Mouse (Mus musculus) erythroblast, embryonic 14.5 days (primary cell): ENCODE measurements around the gene Cd63. TPM values are rescaled to one million over a fixed set of nuclear protein-coding genes. Genes with fewer than 3 reads are reported as not detected.

Experiments
- H3K27me3 ChIP-seq: 2 replicates; pipeline ENCODE4 v1.6.1; 2012; ENCODE audit warnings: inconsistent platforms; ENCODE audit not compliant: control insufficient read depth
- H3K36me3 ChIP-seq: 2 replicates; pipeline ENCODE4 v1.6.1; 2012; ENCODE audit warnings: mild to moderate bottlenecking, inconsistent platforms; ENCODE audit not compliant: control insufficient read depth
- H3K4me1 ChIP-seq: 2 replicates; pipeline ENCODE4 v1.6.1; 2012; ENCODE audit warnings: inconsistent platforms; ENCODE audit not compliant: control insufficient read depth
- H3K4me3 ChIP-seq: replicated peaks from 2 replicates; pipeline ENCODE3; 2012; ENCODE audit warnings: moderate library complexity, mild to moderate bottlenecking, inconsistent platforms
- H3K9me3 ChIP-seq: 2 replicates; pipeline ENCODE4 v1.6.1; 2012; ENCODE audit warnings: low read length, inconsistent platforms, mixed read lengths; ENCODE audit not compliant: control insufficient read depth
- GATA1 ChIP-seq: IDR thresholded peaks from 2 replicates; pipeline ENCODE4 v1.6.1; 2012; ENCODE audit warnings: low read length, inconsistent platforms, mixed read lengths
- TAL1 ChIP-seq: IDR thresholded peaks from 3 replicates; pipeline ENCODE4 v1.6.1; 2012; ENCODE audit warnings: low read length, inconsistent platforms, mixed read lengths
- polyA plus RNA-seq: library from polyadenylated mRNA; stranded (reverse); fragments of >175 nt; gene quantifications from 2 replicates; pipeline ENCODE4 v1.2.3, GENCODE M21; 2012

The Cd63 gene
- polyA plus RNA-seq, 1 experiment = 0.21 TPM

- Histone ChIP-seq H3K4me1 (no peaks in the 10 kb centered on the region), H3K9me3 (peaks cover 9% of the 10 kb centered on the region), H3K36me3 (no peaks in the 10 kb centered on the region), H3K27me3 (peaks cover 18% of the 10 kb centered on the region; the same call in 1 of the 2 replicates), H3K4me3 (no peak overlapping the region)
- TF ChIP-seq GATA1 = no peak
- no peak for TF ChIP-seq TAL1
Observed at GRCm38 (mm10) chr10:128947496-128947895, 46.7 kb downstream of the Cd63 start.

GRCm38 (mm10) chr10:128950208-128950887 is 49.6 kb downstream of the Cd63 start:
- H3K27me3 ChIP-seq = peaks cover 21% of the 10 kb centered on the region; the same call in 1 of the 2 replicates
- H3K4me1 ChIP-seq = no peaks in the 10 kb centered on the region
- peaks cover 9% of the 10 kb centered on the region for H3K9me3 ChIP-seq
- H3K4me3 ChIP-seq = no peak overlapping the region
- TF ChIP-seq GATA1 = no peak
- no peak for TF ChIP-seq TAL1
- H3K36me3 ChIP-seq = no peaks in the 10 kb centered on the region

GRCm38 (mm10) chr10:128958340-128958739 is 57.6 kb downstream of the Cd63 start:
- Histone ChIP-seq H3K9me3 (no peaks in the 10 kb centered on the region), H3K4me1 (no peaks in the 10 kb centered on the region), H3K27me3 (peaks cover 29% of the 10 kb centered on the region), H3K36me3 (no peaks in the 10 kb centered on the region), H3K4me3 (no peak overlapping the region)
- TF ChIP-seq TAL1 (no peak), GATA1 (no peak)

GRCm38 (mm10) chr10:128960142-128960541 is 59.4 kb downstream of the Cd63 start:
- H3K36me3 ChIP-seq = no peaks in the 10 kb centered on the region
- H3K9me3 ChIP-seq = no peaks in the 10 kb centered on the region
- no peak for TF ChIP-seq GATA1
- no peak for TF ChIP-seq TAL1
- H3K27me3 ChIP-seq = peaks cover 26% of the 10 kb centered on the region
- no peaks in the 10 kb centered on the region for H3K4me1 ChIP-seq
- H3K4me3 ChIP-seq = no peak overlapping the region

- H3K9me3 ChIP-seq = no peaks in the 10 kb centered on the region
- H3K4me3 ChIP-seq = no peak within 1 kb of the TSS
- no peak for TF ChIP-seq GATA1
- TF ChIP-seq TAL1 = no peak
- H3K4me1 ChIP-seq = no peaks in the 10 kb centered on the region
- H3K36me3 ChIP-seq = no peaks in the 10 kb centered on the region
- H3K27me3 ChIP-seq = peaks cover 23% of the 10 kb centered on the region
Observed at GRCm38 (mm10) chr10:128960590-128961584, 60.1 kb downstream of the Cd63 start, which contains the start of gene Mettl7b. TSS of gene Mettl7b (minus strand) at chr10:128960988.

Other genes with a start within 250 kb of the Cd63 start
- 0.04 and 0.14 TPM in 2 replicates for gene Suox, start 226.9 kb upstream of the Cd63 start, polyA plus RNA-seq
- 1.1 and 1.2 TPM in 2 replicates for gene Rab5b, start 204.7 kb upstream of the Cd63 start, polyA plus RNA-seq
- not detected in 2 replicates for gene Pmel, start 196.8 kb upstream of the Cd63 start, polyA plus RNA-seq
- gene Cdk2, start 196.0 kb upstream of the Cd63 start, polyA plus RNA-seq = 2.3 and 2.6 TPM in 2 replicates
- gene Dgka, start 156.1 kb upstream of the Cd63 start, polyA plus RNA-seq = 0.02 and 0.03 TPM in 2 replicates
- gene Pym1, start 153.1 kb upstream of the Cd63 start, polyA plus RNA-seq = 10.9 and 11.7 TPM in 2 replicates
- 0.01 TPM in 1 of 2 replicates, not detected in the other for gene Mmp19, start 110.1 kb upstream of the Cd63 start, polyA plus RNA-seq
- gene Dnajc14, start 96.9 kb upstream of the Cd63 start, polyA plus RNA-seq = 0.94 and 1.2 TPM in 2 replicates
- 0.07 and 0.09 TPM in 2 replicates for gene Tmem198b, start 96.6 kb upstream of the Cd63 start, polyA plus RNA-seq
- gene Sarnp, start 83.7 kb upstream of the Cd63 start, polyA plus RNA-seq = 1.4 and 2.5 TPM in 2 replicates
- 1.3 and 2.2 TPM in 2 replicates for gene Ormdl2, start 79.3 kb upstream of the Cd63 start, polyA plus RNA-seq
- not detected in 2 replicates for gene Gdf11, start 9.3 kb upstream of the Cd63 start, polyA plus RNA-seq
- 0.06 and 0.17 TPM in 2 replicates for gene Rdh5, start 21.9 kb downstream of the Cd63 start, polyA plus RNA-seq
- 16.6 and 25.2 TPM in 2 replicates for gene Bloc1s1, start 23.0 kb downstream of the Cd63 start, polyA plus RNA-seq
- 0.07 TPM in 1 of 2 replicates, not detected in the other for gene Itga7, start 32.8 kb downstream of the Cd63 start, polyA plus RNA-seq
- gene Mettl7b, start 60.0 kb downstream of the Cd63 start, polyA plus RNA-seq = not detected in 2 replicates
- gene Olfr9, start 88.4 kb downstream of the Cd63 start, polyA plus RNA-seq = not detected in 2 replicates
- not detected in 2 replicates for gene Olfr763, start 109.8 kb downstream of the Cd63 start, polyA plus RNA-seq
- gene Olfr764-ps1, start 138.9 kb downstream of the Cd63 start, polyA plus RNA-seq = not detected in 2 replicates
- not detected in 2 replicates for gene Olfr765, start 149.0 kb downstream of the Cd63 start, polyA plus RNA-seq
- not detected in 2 replicates for gene Olfr766-ps1, start 168.0 kb downstream of the Cd63 start, polyA plus RNA-seq
- gene Olfr767, start 181.9 kb downstream of the Cd63 start, polyA plus RNA-seq = not detected in 2 replicates
- not detected in 2 replicates for gene Olfr768, start 198.4 kb downstream of the Cd63 start, polyA plus RNA-seq
- gene Olfr769, start 216.9 kb downstream of the Cd63 start, polyA plus RNA-seq = not detected in 2 replicates
- not detected in 2 replicates for gene Olfr770, start 238.0 kb downstream of the Cd63 start, polyA plus RNA-seq